Mouse (Mus musculus) urinary bladder, postnatal 36 days (tissue): ENCODE results near the gene Map2k3.
"Not testable (repeated sequence)": the region's sequence is repeated elsewhere in the genome, so short reads cannot be mapped to it uniquely, and the experiment has no call there.

ENCODE experiments used
- DNase-seq, 2 experiments: peaks; one replicate each; pipeline ENCODE4 v3.0.0; 2022; ENCODE audit warnings: low spot score in 2 of 2, mixed read lengths in 1 of 2

Map2k3 gene

DNA sequence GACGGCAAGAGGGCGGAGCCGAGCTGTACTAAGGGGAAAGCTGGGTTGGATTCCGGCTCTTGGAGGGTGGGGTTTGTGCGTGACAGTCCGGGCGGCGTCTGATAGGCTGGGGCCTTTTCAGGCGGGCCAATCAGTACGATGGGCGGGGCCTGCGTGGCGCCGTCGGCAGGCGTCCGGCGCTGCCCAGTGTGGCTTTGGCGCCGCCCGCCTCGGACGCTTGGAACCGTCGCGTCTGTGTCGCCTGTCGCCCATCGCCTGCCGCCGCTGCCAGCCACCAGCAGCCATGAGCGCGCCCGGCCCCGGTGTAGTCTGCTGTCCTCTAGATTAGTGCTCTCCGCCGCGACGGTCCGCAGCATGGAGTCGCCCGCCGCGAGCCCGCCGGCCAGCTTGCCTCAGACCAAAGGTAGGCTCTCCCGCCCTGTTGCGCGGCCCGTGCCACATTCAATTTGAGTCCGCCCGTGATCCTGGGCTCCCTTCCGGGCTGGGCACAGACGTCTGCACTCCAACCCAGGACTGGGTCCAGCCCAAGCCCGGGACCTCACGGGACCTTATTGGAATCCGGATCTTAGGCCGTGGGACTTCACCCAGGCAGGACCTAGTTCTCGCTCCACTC is at the start of gene Map2k3:
TSS of gene Map2k3 (plus strand) at position 165 of the 613 bp plus-strand sequence.
- peak; percentile 93 to 96 for DNase-seq

DNA sequence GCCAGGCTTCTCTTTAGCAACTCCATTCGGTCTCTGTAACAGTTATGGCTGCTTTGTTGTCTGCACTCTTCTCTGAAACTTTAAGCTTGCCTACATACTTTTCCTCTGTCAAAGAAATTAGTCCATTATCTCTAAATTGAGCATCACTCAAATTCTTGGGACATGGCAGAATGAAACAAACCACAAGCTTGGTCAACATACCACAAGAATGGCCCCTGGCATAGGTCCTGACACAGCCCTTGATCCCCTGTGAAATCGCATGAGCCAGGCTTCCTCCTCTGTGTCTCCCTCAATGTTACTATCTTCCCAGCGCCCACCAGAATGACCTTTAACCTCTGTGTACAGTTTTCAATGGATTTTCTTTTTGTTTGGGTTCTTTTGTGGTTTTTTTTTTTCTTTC is 49.4 kb upstream of the Map2k3 start:
- DNase-seq: no peak

DNA sequence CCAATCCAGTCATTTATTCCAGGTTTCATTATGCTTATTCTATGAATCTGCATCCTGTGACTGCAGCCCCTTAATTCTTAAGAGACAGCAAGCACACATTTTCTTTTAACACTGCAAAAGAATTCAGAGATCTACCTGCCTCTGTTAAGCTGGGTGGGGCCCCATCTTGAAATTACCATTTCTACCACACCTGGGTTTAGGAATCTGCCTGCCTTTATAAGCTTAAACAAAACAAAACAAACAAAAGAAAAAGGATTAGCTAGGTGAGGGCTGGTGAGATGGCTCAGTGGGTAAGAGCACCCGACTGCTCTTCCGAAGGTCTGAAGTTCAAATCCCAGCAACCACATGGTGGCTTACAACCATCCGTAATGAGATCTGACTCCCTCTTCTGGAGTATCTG is 44.8 kb upstream of the Map2k3 start:
- not testable (repeated sequence) for DNase-seq

- no peak for DNase-seq
Observed at GRCm38 (mm10) chr11:60889861-60890260, 42.0 kb upstream of the Map2k3 start.

DNA sequence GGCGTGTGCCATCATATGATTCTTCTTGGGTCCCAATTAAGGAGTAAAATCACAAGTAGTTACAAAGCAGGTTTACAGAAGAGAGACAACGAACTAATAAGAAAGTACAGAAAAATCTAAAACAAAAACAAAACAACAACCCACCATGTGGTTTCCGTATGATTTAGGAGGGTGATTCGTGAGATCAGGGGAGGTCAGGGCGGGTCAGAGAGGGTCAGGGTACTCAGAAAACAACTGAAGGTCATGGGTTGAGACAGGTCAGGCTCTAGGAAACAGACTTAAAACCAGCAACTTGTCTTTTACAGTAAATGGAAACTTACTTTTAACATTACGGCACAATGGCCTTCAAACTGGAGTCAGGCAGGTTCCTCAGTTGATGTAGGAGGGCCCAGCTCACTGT is 41.5 kb upstream of the Map2k3 start:
- DNase-seq: no peak

- DNase-seq: no peak
Observed at GRCm38 (mm10) chr11:60890744-60891143, 41.1 kb upstream of the Map2k3 start.

- DNase-seq: no peak
Observed at GRCm38 (mm10) chr11:60895915-60896314, 35.9 kb upstream of the Map2k3 start.

DNA sequence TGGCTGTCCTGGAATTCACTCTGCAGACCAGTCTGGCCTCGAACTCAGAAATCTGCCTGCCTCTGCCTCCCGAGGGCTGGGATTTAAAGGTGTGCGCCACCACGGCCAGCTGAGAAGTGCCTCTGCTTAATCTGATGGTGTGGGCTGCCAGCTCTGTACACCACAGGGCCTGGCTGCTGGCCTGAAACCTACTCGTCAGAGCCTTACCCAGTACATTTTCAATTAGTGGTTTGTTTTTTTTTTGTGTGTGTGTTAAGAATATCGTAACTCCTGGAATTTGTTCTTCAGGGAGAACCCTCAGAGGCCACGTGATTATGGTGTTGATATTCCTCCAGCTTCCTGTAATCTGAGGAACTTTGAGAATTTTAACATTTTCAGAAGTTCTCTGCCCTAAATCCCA is 29.8 kb upstream of the Map2k3 start:
- DNase-seq: no peak

DNA sequence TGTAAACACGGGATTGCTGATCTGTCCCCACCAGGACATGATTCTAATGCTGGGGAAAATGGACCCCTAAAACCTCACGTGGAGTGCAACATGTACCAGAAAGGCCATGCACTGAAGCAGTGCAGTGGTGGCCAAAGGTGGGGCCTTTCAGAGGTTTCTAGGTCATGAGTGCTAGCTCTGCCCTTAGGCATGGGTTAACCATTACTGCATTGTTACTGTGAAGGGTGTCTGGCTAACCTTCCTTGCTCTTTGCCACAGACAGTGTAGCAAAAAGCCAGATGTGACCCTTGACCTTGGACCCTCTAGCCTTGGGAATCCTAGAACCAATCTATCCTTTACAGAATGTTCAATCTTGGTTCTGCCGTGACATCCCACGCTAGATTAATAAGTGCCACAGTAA is 29.3 kb upstream of the Map2k3 start:
- no peak for DNase-seq

- DNase-seq: no peak
Observed at GRCm38 (mm10) chr11:60903661-60904061, 28.2 kb upstream of the Map2k3 start.

GRCm38 (mm10) chr11:60905407-60906120 is 26.3 kb upstream of the Map2k3 start:
- no peak for DNase-seq

DNA sequence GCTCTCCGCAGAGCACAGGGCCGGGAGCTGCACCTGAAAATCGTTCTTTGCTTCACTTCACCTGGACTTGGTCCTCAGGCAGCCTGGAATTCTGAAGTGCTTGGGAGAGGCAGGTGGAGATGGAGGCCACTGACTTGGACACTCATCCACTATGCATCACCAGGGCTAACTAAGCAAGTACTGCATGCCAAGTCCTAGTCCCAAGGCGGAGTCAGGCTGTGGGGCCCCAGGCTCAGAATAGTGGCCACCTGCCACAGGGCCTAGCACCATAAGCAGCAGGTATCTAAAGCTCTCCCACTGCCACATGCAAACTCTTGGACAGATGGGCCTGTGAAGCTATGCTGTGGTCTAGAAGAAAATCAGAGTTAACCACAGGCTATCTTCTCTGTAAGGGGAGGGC is 25.4 kb upstream of the Map2k3 start:
- no peak for DNase-seq

- DNase-seq: no peak
Observed at GRCm38 (mm10) chr11:60908073-60908472, 23.8 kb upstream of the Map2k3 start.

DNA sequence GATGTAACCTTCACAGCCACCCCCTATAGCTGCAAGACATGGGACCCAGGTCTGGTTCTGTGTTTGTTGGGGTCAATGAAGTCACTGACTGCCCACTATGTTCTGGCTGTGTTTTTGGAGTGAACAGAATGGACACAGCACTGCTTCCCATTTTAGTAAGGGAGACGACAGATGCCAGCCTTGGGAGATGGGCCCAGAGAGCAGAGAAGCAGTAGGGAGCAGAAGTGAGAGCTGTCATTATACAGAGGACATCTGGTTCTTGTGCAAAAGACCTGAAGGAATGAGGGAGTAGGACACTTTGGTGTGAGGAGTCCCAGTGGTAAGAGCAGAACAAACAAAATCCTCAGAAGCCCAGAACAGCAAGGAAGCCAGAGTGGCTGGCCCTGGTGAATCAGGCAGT is 22.2 kb upstream of the Map2k3 start:
- no peak for DNase-seq

DNA sequence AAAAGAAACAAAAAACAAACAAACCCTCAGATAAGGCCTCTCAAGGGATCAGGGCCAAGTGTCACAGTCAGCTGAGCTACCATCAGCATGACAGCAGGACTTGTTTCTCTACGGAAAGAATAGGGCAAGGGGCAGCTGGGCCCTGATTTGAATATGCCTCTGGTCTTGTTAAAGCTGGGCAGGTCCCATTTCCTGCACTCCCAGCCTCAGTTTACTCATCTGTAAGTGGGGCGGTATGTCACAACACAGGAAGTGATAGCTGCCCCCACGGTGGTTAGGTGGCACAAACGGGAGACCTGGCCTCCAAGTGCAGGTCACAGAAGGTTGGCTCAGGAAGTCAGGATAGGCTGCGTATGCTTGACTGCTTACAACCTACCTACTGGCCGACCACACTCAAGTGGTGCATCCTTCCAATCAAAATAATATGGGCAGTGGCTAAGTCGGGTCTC is 19.3 kb upstream of the Map2k3 start:
- no peak for DNase-seq

GRCm38 (mm10) chr11:60913301-60914196 is 18.3 kb upstream of the Map2k3 start:
- peak; percentile 86 to 89 for DNase-seq

GRCm38 (mm10) chr11:60914491-60914890 is 17.3 kb upstream of the Map2k3 start, which contains the start of gene Natd1:
Gene Natd1 (minus strand): TSS chr11:60914750.
- no peak for DNase-seq

GRCm38 (mm10) chr11:60915201-60915600 is 16.6 kb upstream of the Map2k3 start:
- no peak for DNase-seq

DNA sequence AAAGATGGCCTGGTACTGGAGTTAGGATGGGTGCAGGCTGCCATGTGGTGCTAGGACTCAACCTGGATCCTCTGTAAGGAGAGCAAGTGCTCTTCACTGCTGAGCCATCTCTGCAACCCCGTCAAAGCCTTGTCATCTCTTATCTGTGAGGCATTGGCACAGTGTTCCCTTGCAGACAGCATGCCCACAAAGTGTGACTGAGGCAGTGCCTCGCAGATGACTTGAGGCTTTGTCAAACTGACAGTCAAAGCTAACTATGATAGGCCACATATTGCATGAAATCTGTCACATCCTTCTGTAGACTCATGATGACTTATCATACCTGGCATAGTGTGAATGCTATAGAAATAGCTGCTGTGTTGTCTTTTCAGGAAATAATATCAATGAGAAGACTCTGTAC is 11.8 kb upstream of the Map2k3 start:
- DNase-seq: no peak

- DNase-seq: no peak
Observed at GRCm38 (mm10) chr11:60922195-60922594, 9.6 kb upstream of the Map2k3 start.

DNA sequence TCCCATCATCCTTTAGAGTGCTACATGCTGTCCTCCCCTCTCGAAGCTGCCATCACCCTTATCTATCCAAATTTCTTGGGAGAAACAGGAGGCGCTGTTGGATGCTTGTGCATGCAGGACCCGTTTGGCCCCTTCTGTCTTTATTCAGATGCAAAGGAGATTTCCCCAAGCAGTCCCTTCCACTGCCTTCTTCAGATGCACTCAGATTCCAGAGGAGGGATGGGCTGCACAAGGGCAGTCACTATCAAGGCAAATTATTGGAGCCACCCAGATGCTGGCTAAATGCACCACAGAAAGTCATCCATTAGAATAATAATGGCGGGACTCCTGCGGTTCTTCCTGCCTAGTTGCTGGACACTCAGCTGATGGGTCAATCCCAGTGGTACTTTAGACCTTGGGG is 8.9 kb upstream of the Map2k3 start:
- no peak for DNase-seq

DNA sequence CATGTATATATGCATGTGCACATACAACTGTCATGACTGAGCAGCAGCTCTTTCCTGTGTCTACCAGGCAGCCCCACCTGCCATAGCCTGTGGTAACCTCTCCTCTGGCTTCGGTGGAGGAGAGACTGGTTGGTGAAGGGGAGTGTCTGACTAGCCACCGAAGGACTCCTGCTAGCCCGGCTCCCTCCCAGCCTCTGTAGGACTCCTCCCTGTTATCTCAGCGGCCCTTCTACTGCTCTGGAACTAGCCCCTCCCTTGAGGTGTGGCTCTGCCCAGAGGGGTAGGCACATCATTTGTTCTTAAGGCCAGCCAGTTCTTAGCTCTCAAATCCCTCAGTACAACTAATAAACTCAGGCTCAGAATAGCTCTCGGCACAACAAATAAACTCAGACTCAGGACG is 7.3 kb upstream of the Map2k3 start:
- DNase-seq: no peak
